Mouse (Mus musculus) MEL-GATA-1-ER (cell line): Measurements from ENCODE around the gene Mettl17.
"Not testable (repeated sequence)": the region's sequence is repeated elsewhere in the genome, so short reads cannot be mapped to it uniquely, and the experiment has no call there.

Experiments
- DNase-seq: peaks from one replicate; pipeline ENCODE4 v3.0.0-alpha.2; 2012; ENCODE audit warnings: low read depth; ENCODE audit errors: extremely low read depth

Gene Mettl17

GRCm38 (mm10) chr14:51896539-51897170, 12.0 kb downstream of the Mettl17 start:
- no peak for DNase-seq

GRCm38 (mm10) chr14:51899351-51899750, 14.7 kb downstream of the Mettl17 start:
- no peak for DNase-seq

GRCm38 (mm10) chr14:51902806-51903710, 18.4 kb downstream of the Mettl17 start:
- no peak for DNase-seq

GRCm38 (mm10) chr14:51903782-51904181, 19.1 kb downstream of the Mettl17 start:
- DNase-seq, result no peak

- DNase-seq, result peak; percentile 41
Measured at GRCm38 (mm10) chr14:51904706-51905105, 20.1 kb downstream of the Mettl17 start.

GRCm38 (mm10) chr14:51906102-51906501, 21.5 kb downstream of the Mettl17 start:
- no peak for DNase-seq

- DNase-seq, result no peak
Measured at GRCm38 (mm10) chr14:51911301-51911700, 26.7 kb downstream of the Mettl17 start.

- DNase-seq, result no peak
Measured at GRCm38 (mm10) chr14:51912391-51913061, 27.9 kb downstream of the Mettl17 start.

GRCm38 (mm10) chr14:51913062-51913959, 28.7 kb downstream of the Mettl17 start:
- DNase-seq, result peak; percentile 80

- no peak for DNase-seq
Measured at GRCm38 (mm10) chr14:51913960-51914762, 29.5 kb downstream of the Mettl17 start, which contains the start of gene Ndrg2. Gene Ndrg2 (minus strand): TSS chr14:51914158.

- DNase-seq, result no peak
Measured at GRCm38 (mm10) chr14:51915030-51915429, 30.4 kb downstream of the Mettl17 start.

GRCm38 (mm10) chr14:51916539-51916938, 31.9 kb downstream of the Mettl17 start:
- no peak for DNase-seq

GRCm38 (mm10) chr14:51918125-51918524, 33.5 kb downstream of the Mettl17 start, which contains the start of gene Tppp2:
Gene Tppp2 (plus strand): TSS chr14:51918425.
- no peak for DNase-seq

- DNase-seq, result no peak
Measured at GRCm38 (mm10) chr14:51918966-51919365, 34.3 kb downstream of the Mettl17 start.

GRCm38 (mm10) chr14:51921759-51922570, 37.3 kb downstream of the Mettl17 start:
- no peak for DNase-seq

GRCm38 (mm10) chr14:51922571-51922865, 37.9 kb downstream of the Mettl17 start, which contains the start of gene Rnase13:
Gene Rnase13 (minus strand): TSS chr14:51922773.
- no peak for DNase-seq

- DNase-seq, result no peak
Measured at GRCm38 (mm10) chr14:51922910-51923309, 38.3 kb downstream of the Mettl17 start.

GRCm38 (mm10) chr14:51923492-51923891, 38.9 kb downstream of the Mettl17 start:
- no peak for DNase-seq

- not testable (repeated sequence) for DNase-seq
Measured at GRCm38 (mm10) chr14:51926930-51927329, 42.3 kb downstream of the Mettl17 start.
